Mouse (Mus musculus) E14TG2a.4 (cell line): ENCODE measurements around the gene Rcn2.

ENCODE experiments used
- CTCF ChIP-seq: conservative IDR thresholded peaks from 2 replicates; pipeline ENCODE4 v1.5.1; 2014; ENCODE audit warnings: low read length
- NANOG ChIP-seq: IDR thresholded peaks from 2 replicates; pipeline ENCODE4 v1.6.1; 2014; ENCODE audit warnings: borderline replicate concordance, low read length, mixed read lengths
- POU5F1 ChIP-seq: IDR thresholded peaks from 2 replicates; pipeline ENCODE4 v1.6.1; 2014; ENCODE audit warnings: low read length, borderline replicate concordance

GRCm38 (mm10) chr9:56086524-56086923 is 44.9 kb downstream of the Rcn2 start:
- TF ChIP-seq CTCF (no peak), NANOG (no peak), POU5F1 (no peak)
